Mouse (Mus musculus) MEL (cell line): Measurements from ENCODE around the gene Jarid2. TPM values are rescaled to one million over a fixed set of nuclear protein-coding genes. Genes with fewer than 3 reads are reported as not detected.

Source experiments
- DNase-seq: peaks from one replicate; pipeline ENCODE4 v3.0.0; 2011; ENCODE audit warnings: low read depth, low spot score
- H3K27ac ChIP-seq: 2 replicates; pipeline ENCODE4 v1.5.1; 2012; ENCODE audit warnings: low read depth, mild to moderate bottlenecking, control low read depth, low read length, moderate library complexity; ENCODE audit not compliant: control insufficient read depth
- H3K27me3 ChIP-seq, 2 experiments: fragments of 150-350 bp in 1 of 2; sonication (generic) in 1 of 2; 2 replicates each; pipeline ENCODE4 v1.6.1; 2012; ENCODE audit warnings: low read length in 2 of 2, mild to moderate bottlenecking in 2 of 2, improper control_type of control experiment in 1 of 2, moderate library complexity in 1 of 2; ENCODE audit not compliant: insufficient read depth in 2 of 2, control insufficient read depth in 1 of 2
- H3K36me3 ChIP-seq, 2 experiments: 2 replicates each; pipeline ENCODE4 v1.6.1; 2012 to 2014; ENCODE audit warnings: low read length in 2 of 2, improper control_type of control experiment in 1 of 2, inconsistent platforms in 1 of 2, mild to moderate bottlenecking in 1 of 2; ENCODE audit not compliant: insufficient read depth in 2 of 2, control insufficient read depth in 1 of 2
- H3K4me1 ChIP-seq, 2 experiments: fragments of 150-350 bp in 1 of 2; sonication (generic) in 1 of 2; 2 replicates each; pipeline ENCODE4 v1.6.1; 2012; ENCODE audit warnings: low read length in 2 of 2, improper control_type of control experiment in 1 of 2, mild to moderate bottlenecking in 1 of 2; ENCODE audit not compliant: insufficient read depth in 2 of 2, control insufficient read depth in 1 of 2
- H3K4me3 ChIP-seq, 2 experiments: fragments of 150-350 bp in 1 of 2; sonication (generic) in 1 of 2; 2 replicates each; pipeline ENCODE4 v1.5.1; 2012; ENCODE audit warnings: low read depth in 2 of 2, low read length in 2 of 2, mild to moderate bottlenecking in 2 of 2, moderate library complexity in 2 of 2, control low read depth in 1 of 2, improper control_type of control experiment in 1 of 2; ENCODE audit not compliant: control insufficient read depth in 1 of 2, insufficient read depth in 1 of 2
- H3K79me2 ChIP-seq: 2 replicates; pipeline ENCODE4 v1.6.1; 2012; ENCODE audit warnings: mild to moderate bottlenecking, low read length, moderate library complexity; ENCODE audit not compliant: control insufficient read depth, poor library complexity, insufficient read depth
- H3K9ac ChIP-seq: 2 replicates; pipeline ENCODE4 v1.6.1; 2012; ENCODE audit warnings: low read depth, mild to moderate bottlenecking, control low read depth, low read length, moderate library complexity; ENCODE audit not compliant: control insufficient read depth, poor library complexity, severe bottlenecking
- H3K9me3 ChIP-seq: fragments of 150-350 bp; sonication (generic); replicated peaks from 2 replicates; pipeline ENCODE4 v1.6.1; 2012; ENCODE audit warnings: mild to moderate bottlenecking, low read length, improper control_type of control experiment, moderate library complexity; ENCODE audit not compliant: insufficient read depth
- CHD2 ChIP-seq: IDR thresholded peaks from 2 replicates; pipeline ENCODE4 v1.6.1; 2011; ENCODE audit warnings: low read length, improper control_type of control experiment
- E2F4 ChIP-seq: IDR thresholded peaks from 2 replicates; pipeline ENCODE4 v1.6.1; 2011; ENCODE audit warnings: low read depth, low read length, improper control_type of control experiment, borderline replicate concordance
- GABPA ChIP-seq: IDR thresholded peaks from 2 replicates; pipeline ENCODE4 v1.6.1; 2012; ENCODE audit warnings: low read depth, mild to moderate bottlenecking, inconsistent platforms, low read length, improper control_type of control experiment, moderate library complexity
- GATA1 ChIP-seq: IDR thresholded peaks from 2 replicates; pipeline ENCODE4 v1.6.1; 2011; ENCODE audit warnings: low read depth, low read length, improper control_type of control experiment
- HCFC1 ChIP-seq: IDR thresholded peaks from 2 replicates; pipeline ENCODE4 v1.6.1; 2012; ENCODE audit warnings: low read depth, mild to moderate bottlenecking, inconsistent platforms, low read length, improper control_type of control experiment, moderate library complexity
- MAFK ChIP-seq: IDR thresholded peaks from 2 replicates; pipeline ENCODE4 v1.6.1; 2011; ENCODE audit warnings: low read depth, mild to moderate bottlenecking, low read length, improper control_type of control experiment, borderline replicate concordance
- MAX ChIP-seq: IDR thresholded peaks from 2 replicates; pipeline ENCODE4 v1.6.1; 2011; ENCODE audit warnings: low read length, improper control_type of control experiment
- MXI1 ChIP-seq: IDR thresholded peaks from 2 replicates; pipeline ENCODE4 v1.6.1; 2011; ENCODE audit warnings: mild to moderate bottlenecking, low read depth, low read length, improper control_type of control experiment
- MYB ChIP-seq: IDR thresholded peaks from 2 replicates; pipeline ENCODE4 v1.6.1; 2011; ENCODE audit warnings: mild to moderate bottlenecking, low read depth, low read length, improper control_type of control experiment
- MYC ChIP-seq: IDR thresholded peaks from 2 replicates; pipeline ENCODE4 v1.6.1; 2011; ENCODE audit warnings: low read depth, mild to moderate bottlenecking, low read length, improper control_type of control experiment, moderate library complexity
- NRF1 ChIP-seq: IDR thresholded peaks from 2 replicates; pipeline ENCODE4 v1.6.1; 2014; ENCODE audit warnings: low read depth, mild to moderate bottlenecking, inconsistent platforms, low read length, improper control_type of control experiment, moderate library complexity; ENCODE audit not compliant: poor library complexity, insufficient read depth, severe bottlenecking
- RAD21 ChIP-seq: IDR thresholded peaks from 2 replicates; pipeline ENCODE4 v1.6.1; 2011; ENCODE audit warnings: mild to moderate bottlenecking, low read depth, low read length, improper control_type of control experiment
- SIN3A ChIP-seq: IDR thresholded peaks from 2 replicates; pipeline ENCODE4 v1.6.1; 2012; ENCODE audit warnings: low read length, improper control_type of control experiment, inconsistent platforms
- TAL1 ChIP-seq: IDR thresholded peaks from 2 replicates; pipeline ENCODE4 v1.6.1; 2012; ENCODE audit warnings: mild to moderate bottlenecking, inconsistent platforms, low read length, moderate library complexity, mixed read lengths
- TCF12 ChIP-seq: IDR thresholded peaks from 2 replicates; pipeline ENCODE4 v1.6.1; 2014; ENCODE audit warnings: low read depth, mild to moderate bottlenecking, inconsistent platforms, low read length, improper control_type of control experiment, moderate library complexity
- UBTF ChIP-seq: IDR thresholded peaks from 2 replicates; pipeline ENCODE4 v1.6.1; 2012; ENCODE audit warnings: low read depth, mild to moderate bottlenecking, inconsistent platforms, low read length, improper control_type of control experiment, moderate library complexity, borderline replicate concordance; ENCODE audit not compliant: insufficient read depth
- ZC3H11A ChIP-seq: IDR thresholded peaks from 2 replicates; pipeline ENCODE4 v1.6.1; 2012; ENCODE audit warnings: low read depth, mild to moderate bottlenecking, inconsistent platforms, low read length, improper control_type of control experiment
- ZNF384 ChIP-seq: IDR thresholded peaks from 2 replicates; pipeline ENCODE4 v1.6.1; 2012; ENCODE audit warnings: low read depth, mild to moderate bottlenecking, inconsistent platforms, low read length, improper control_type of control experiment
- polyA plus RNA-seq, 2 experiments: library from polyadenylated mRNA; stranded (reverse) in 1 of 2; unstranded in 1 of 2; fragments of >175 nt in 1 of 2; fragments of >200 nt in 1 of 2; gene quantifications; 2 replicates each; pipeline versions ENCODE4 v1.2.1 to v1.2.4; 2012; ENCODE audit warnings: low replicate concordance in 2 of 2, low read depth in 1 of 2; ENCODE audit not compliant: insufficient read length in 2 of 2, insufficient read depth in 1 of 2, missing spikeins in 1 of 2
- total RNA-seq: library from RNA; depleted of rRNA; stranded (reverse); fragments of 300-350 nt; gene quantifications from 2 replicates; pipeline ENCODE4 v1.2.3, GENCODE M21; 2012

The Jarid2 gene
- total and polyA plus RNA-seq, 3 experiments, result 5.4 to 76.5 (median 21.2) TPM

DNA sequence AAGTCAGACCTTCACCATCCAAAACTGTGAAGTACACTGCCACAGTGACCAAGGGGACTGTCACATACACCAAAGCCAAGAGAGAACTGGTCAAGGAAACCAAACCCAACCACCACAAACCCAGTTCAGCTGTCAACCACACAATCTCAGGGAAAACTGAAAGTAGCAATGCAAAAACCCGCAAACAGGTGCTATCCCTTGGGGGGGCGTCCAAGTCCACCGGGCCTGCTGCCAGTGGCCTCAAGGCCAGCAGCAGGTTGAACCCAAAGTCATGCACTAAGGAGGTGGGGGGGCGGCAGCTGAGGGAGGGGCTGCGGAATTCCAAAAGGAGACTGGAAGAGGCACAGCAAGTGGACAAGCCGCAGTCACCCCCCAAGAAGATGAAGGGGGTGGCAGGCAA is 173.0 kb downstream of the Jarid2 start:
- H3K9me3 ChIP-seq, result no peaks in the 10 kb centered on the region
- H3K27me3 ChIP-seq, result no peaks in the 10 kb centered on the region
- no peak overlapping the region for H3K27ac ChIP-seq
- TF ChIP-seq RAD21, result no peak
- no peak for TF ChIP-seq UBTF
- no peak for TF ChIP-seq NRF1
- no peak for TF ChIP-seq SIN3A
- no peak for TF ChIP-seq CHD2
- TF ChIP-seq MYB, result no peak
- no peaks in the 10 kb centered on the region for H3K79me2 ChIP-seq
- no peaks in the 10 kb centered on the region for H3K36me3 ChIP-seq
- no peak overlapping the region for H3K9ac ChIP-seq
- no peaks in the 10 kb centered on the region for H3K4me1 ChIP-seq
- no peak for DNase-seq
- H3K4me3 ChIP-seq, result no peak overlapping the region

- no peaks in the 10 kb centered on the region for H3K79me2 ChIP-seq
- no peak overlapping the region for H3K9ac ChIP-seq
- H3K27ac ChIP-seq, result no peak overlapping the region
- no peaks in the 10 kb centered on the region for H3K27me3 ChIP-seq
- TF ChIP-seq TCF12 (no peak), MAFK (no peak), ZC3H11A (no peak), ZNF384 (no peak), TAL1 (no peak), HCFC1 (no peak), MAX (no peak), UBTF (no peak), SIN3A (no peak), MYC (no peak), E2F4 (no peak), MXI1 (no peak), GATA1 (no peak), GABPA (no peak)
- no peak for DNase-seq
- no peak overlapping the region for H3K4me3 ChIP-seq
- H3K4me1 ChIP-seq, result no peaks in the 10 kb centered on the region
- no peaks in the 10 kb centered on the region for H3K9me3 ChIP-seq
- no peaks in the 10 kb centered on the region for H3K36me3 ChIP-seq
These were observed 174.1 kb downstream of the Jarid2 start for GRCm38 (mm10) chr13:44903416-44903815.
